Mouse (Mus musculus) cerebellum, adult 2 months (tissue): ENCODE results near the gene Ccdc88c. TPM values are rescaled to one million over a fixed set of nuclear protein-coding genes. Genes with fewer than 3 reads are reported as not detected.
"Not testable (repeated sequence)": the region's sequence is repeated elsewhere in the genome, so short reads cannot be mapped to it uniquely, and the experiment has no call there.

Experiments used
- DNase-seq, 2 experiments: peaks; one replicate each; pipeline ENCODE4 v3.0.0; 2021
- H3K27ac ChIP-seq: fragments of 200-500 bp; 2 replicates; pipeline ENCODE4 v1.5.1; 2012; ENCODE audit warnings: low read length, control low read depth, inconsistent platforms; ENCODE audit not compliant: insufficient read depth
- H3K27me3 ChIP-seq: fragments of 200-500 bp; 2 replicates; pipeline ENCODE4 v1.6.1; 2012; ENCODE audit warnings: inconsistent platforms, mild to moderate bottlenecking, low read length, moderate library complexity; ENCODE audit not compliant: control insufficient read depth, insufficient read depth
- H3K4me1 ChIP-seq: fragments of 200-500 bp; 2 replicates; pipeline ENCODE4 v1.6.1; 2011; ENCODE audit warnings: low read length; ENCODE audit not compliant: control insufficient read depth, insufficient read depth
- H3K4me3 ChIP-seq: fragments of 200-500 bp; replicated peaks from 2 replicates; pipeline ENCODE3; 2011; ENCODE audit warnings: mild to moderate bottlenecking, low read depth, low read length, control low read depth; ENCODE audit not compliant: insufficient read depth
- CTCF ChIP-seq: fragments of 200-500 bp; IDR thresholded peaks from 2 replicates; pipeline ENCODE4 v1.5.1; 2011; ENCODE audit warnings: low read depth, mild to moderate bottlenecking, control low read depth, low read length, moderate library complexity, borderline replicate concordance; ENCODE audit not compliant: insufficient read depth
- POLR2A ChIP-seq: fragments of 200-500 bp; IDR thresholded peaks from 2 replicates; pipeline ENCODE4 v1.6.1; 2011; ENCODE audit warnings: low read length, control low read depth, borderline replicate concordance; ENCODE audit not compliant: insufficient read depth
- WGBS: fragments of 180-500 bp; shearing (Covaris S2); methylation state at CpG from one replicate; pipeline ENCODE4 v1.1.7; 2018; 5-methylcytosine and 5-hydroxymethylcytosine counted together
- polyA plus RNA-seq: library from polyadenylated mRNA; depleted of rRNA; stranded (reverse); fragments of >200 nt; gene quantifications from 2 replicates; pipeline ENCODE4 v1.2.3, GENCODE M21; 2012

The Ccdc88c gene
- polyA plus RNA-seq, 1 experiment, result 9.0 TPM

DNA sequence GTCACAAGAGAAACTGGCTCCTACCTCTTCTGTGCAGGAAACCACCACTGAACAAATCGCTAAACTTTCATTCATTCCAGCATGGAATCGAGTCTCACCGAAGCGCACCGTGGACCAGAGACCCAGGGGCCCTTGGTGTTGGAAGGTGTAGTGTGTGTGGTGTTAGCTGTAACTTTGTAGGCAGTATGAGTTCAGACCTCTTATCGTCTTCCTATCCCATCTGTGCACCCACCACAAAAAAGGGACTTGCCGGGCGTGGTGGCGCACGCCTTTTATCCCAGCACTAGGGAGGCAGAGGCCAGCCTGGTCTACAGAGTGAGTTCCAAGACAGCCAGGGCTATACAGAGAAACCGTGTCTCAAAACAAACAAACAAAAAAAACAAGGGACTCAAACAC, 13.7 kb downstream of the Ccdc88c start:
- DNase-seq, result no peak
- Histone ChIP-seq H3K27ac (no peak overlapping the region), H3K27me3 (no peaks in the 10 kb centered on the region), H3K4me3 (no peak overlapping the region), H3K4me1 (peaks cover 8% of the 10 kb centered on the region)
- WGBS, result 91% methylated on average over 11 of the region's 11 CpGs
- TF ChIP-seq POLR2A (no peak), CTCF (no peak)

DNA sequence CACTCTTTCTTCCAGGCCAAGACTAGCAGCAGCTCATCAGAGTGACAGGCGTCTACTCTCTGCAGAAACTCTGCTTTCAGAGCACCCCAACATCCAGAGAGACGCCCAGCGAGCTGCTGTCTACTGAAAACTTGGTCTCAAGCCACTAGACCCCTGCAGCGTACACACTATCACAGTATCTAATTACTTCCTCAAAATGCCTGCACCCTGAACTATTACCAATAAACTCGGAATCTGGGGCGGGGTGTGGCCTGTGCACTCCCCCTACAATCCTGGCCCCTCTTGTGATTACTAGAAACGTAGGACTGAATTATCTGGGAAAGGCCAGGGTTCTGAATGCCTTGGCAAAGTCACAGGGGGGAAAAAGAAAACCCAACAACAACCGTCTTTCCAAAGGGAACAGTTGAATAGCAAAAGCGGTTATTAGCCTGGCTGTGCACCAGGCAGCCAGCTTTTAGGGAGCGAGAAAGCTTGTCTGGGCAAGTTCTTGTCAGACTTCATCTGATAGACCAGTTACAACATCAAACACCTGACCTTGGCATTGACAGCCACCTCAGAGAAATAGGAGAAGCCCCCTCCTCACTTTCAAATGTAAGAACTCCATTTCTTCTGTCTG, 14.2 kb downstream of the Ccdc88c start:
- DNase-seq, result no peak
- no peak overlapping the region for H3K4me3 ChIP-seq
- peaks cover 3% of the 10 kb centered on the region; the same call in 1 of the 2 replicates for H3K4me1 ChIP-seq
- TF ChIP-seq POLR2A (no peak), CTCF (no peak)
- H3K27me3 ChIP-seq, result no peaks in the 10 kb centered on the region
- H3K27ac ChIP-seq, result no peak overlapping the region
- WGBS, result 81% methylated on average over 10 of the region's 10 CpGs

DNA sequence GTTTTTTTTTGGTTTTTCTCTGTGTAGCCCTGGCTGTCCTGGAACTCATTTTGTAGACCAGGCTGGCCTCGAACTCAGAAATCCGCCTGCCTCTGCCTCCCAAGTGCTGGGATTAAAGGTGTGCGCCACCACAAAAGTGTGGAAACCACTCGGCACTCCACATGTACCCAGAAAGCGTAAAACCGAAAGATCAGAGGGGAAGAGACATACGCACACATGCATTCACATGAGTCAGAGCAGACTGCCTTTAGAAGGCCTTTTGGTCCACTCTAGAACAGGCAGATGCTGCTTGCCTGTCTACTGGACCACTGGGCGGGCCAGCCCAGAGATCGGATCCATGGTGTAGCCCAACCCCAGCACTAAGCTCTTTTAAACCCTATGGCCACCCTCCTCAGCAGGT, 15.2 kb downstream of the Ccdc88c start:
- H3K27me3 ChIP-seq, DNase-seq, H3K4me3 ChIP-seq, H3K4me1 ChIP-seq, H3K27ac ChIP-seq: not testable (repeated sequence)
- 95% methylated on average over 9 of the region's 9 CpGs for whole genome bisulfite sequencing

DNA sequence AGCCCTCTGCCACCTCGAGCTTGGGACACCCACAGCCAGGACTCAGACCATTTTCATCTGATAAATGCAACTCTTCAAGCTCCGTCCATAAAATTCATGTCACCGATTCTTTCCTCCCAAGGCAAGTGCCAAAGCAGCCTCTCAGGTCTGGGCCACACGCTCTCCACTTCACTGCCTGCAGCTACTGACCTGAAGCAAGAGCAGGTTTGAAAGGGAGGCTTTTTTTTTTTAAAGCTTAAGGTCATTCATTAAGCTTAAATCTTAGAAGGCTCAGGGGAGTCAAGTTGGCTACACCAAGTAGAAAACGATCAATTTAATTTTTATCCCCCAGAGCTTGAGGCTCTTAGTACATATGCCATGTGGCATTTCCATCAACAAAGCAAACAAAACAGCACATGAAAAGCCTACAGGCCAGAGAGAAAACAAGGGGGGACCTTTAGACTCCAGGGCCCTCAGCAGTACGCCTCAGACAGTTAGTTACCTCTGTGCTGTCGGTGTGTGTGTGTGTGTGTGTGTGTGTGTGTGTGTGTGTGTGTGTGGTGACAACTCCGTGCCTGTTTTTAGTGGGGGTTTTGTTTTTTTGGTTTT, 15.7 kb downstream of the Ccdc88c start:
- no peaks in the 10 kb centered on the region for H3K27me3 ChIP-seq
- 80% methylated on average over 8 of the region's 8 CpGs for WGBS
- no peak overlapping the region for H3K4me3 ChIP-seq
- DNase-seq, result no peak
- TF ChIP-seq POLR2A, result no peak
- TF ChIP-seq CTCF, result no peak
- H3K4me1 ChIP-seq, result peaks cover 8% of the 10 kb centered on the region; the same call in 1 of the 2 replicates
- H3K27ac ChIP-seq, result no peak overlapping the region

DNA sequence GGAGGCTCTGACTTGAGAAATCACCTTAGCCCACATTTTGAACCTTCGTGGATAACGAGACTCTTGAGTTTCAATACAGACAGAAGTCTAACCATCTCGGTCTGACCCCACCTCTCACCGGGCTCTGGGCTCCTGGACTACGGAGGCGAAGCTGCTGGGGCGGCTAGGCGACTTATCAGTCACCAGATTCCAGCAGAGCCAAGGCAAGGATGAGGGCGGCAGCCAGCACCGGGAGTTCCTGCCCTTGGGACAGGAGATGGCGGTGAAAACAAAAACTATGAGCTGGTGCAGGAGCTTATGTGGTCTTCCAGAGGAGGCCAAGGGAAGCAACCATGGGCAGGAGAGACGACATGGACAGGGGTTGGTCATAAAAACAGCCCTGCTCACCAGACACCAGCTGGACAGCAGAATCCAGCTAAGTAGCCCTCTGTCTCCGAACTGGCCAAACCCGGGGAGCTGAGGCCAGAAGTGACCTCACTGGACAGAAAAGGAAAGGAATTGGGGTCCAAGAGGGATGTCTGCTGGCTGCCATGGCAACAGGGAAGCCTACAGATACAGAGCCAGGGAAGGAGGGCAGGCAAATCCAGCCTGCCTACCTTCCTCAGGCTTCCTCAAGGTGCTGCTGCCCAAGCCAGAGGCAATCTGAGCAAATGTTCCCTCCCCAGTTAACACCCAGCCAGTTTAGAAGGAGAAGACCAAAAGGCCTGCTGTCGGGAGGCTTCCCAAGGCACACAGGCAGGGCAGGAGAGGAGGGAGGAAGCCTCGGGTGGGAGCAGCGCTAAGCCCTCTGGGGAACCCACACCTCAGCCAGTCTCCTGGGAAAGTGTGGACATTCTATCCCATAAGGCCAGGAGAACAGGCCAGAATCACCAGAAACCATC, 16.4 kb downstream of the Ccdc88c start:
- TF ChIP-seq CTCF (no peak), POLR2A (no peak)
- no peak for DNase-seq
- Histone ChIP-seq H3K27ac (no peak overlapping the region), H3K27me3 (no peaks in the 10 kb centered on the region), H3K4me1 (peaks cover 14% of the 10 kb centered on the region; the same call in 1 of the 2 replicates), H3K4me3 (no peak overlapping the region)
- WGBS, result 65% methylated on average over 17 of the region's 17 CpGs

DNA sequence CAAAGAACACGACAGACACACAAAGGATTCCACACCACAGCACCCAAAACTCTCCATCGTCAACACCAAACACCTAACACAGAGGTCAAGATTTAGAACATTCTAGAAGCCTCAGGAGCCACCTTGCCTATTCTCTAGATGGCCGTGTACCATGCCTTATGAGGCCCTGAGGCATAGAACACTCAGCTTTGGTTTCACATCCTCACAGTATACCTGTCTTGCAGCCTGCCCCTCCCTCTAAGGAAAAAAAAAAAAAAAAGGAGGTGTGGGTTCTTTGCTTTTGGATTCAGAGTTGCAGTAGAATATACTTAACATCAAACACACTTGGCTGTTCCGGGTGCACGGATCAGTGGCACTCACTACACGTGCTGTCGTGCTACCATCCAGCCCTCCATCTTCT, 17.8 kb downstream of the Ccdc88c start:
- TF ChIP-seq POLR2A (no peak), CTCF (no peak)
- Histone ChIP-seq H3K27me3 (no peaks in the 10 kb centered on the region), H3K27ac (no peak overlapping the region), H3K4me3 (no peak overlapping the region), H3K4me1 (peaks cover 15% of the 10 kb centered on the region; the same call in 1 of the 2 replicates)
- WGBS, result 95% methylated on average over 7 of the region's 7 CpGs
- DNase-seq, result no peak

DNA sequence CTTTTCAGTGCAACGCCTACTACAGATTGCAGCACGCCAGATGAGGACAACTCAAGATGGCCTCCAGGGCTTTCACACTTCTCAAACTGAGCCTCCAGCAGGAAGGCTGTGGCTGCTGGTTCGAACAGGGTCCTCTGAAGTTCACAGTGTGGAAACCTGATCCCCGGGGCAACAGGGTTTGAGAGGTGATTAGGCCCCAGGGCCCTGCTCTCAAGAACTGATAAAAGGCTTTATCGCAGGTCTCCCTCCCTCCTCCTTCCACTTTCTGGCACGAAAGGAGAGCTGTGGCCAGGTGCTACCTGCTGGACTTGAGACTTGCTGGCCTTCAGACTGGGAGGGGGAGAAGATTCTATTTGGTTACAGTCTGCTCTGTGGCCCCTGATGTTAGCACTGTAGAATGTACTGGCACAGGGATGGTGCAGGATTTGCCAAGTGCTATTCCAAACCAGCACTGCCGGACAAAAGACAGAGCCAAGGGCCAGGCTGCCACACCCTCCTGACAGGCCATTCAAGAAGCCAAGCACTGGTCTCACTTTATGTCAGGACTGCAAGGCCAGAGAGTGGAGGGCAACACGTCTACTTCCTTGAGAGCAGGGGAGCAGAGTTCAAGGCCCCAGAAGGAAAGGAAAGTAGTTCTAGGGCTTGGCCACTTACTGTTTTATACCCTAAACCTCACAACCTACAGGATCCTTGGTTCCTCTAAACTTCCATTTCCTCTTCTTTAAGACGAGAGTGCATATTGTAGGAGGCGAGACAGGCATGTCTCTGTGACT, 18.5 kb downstream of the Ccdc88c start:
- DNase-seq, result no peak
- peaks cover 15% of the 10 kb centered on the region; the same call in 1 of the 2 replicates for H3K4me1 ChIP-seq
- H3K4me3 ChIP-seq, result no peak overlapping the region
- WGBS, result 88% methylated on average over 10 of the region's 10 CpGs
- TF ChIP-seq CTCF (no peak), POLR2A (no peak)
- no peak overlapping the region for H3K27ac ChIP-seq
- H3K27me3 ChIP-seq, result no peaks in the 10 kb centered on the region
